Mouse (Mus musculus) lung, embryonic 14.5 days (tissue): ENCODE measurements at regions not wholly inside any gene's neighbourhood (a gene's known extent, or its start where the extent isn't known, plus 50 kb on each side); places are given as distances from the start of the nearest gene placed in this dataset.

Source experiments
- ATAC-seq: fragments of 200-750 bp; cut with Nextera tagmentation; 2 replicates; pipeline ENCODE4 v1.8.0; 2017; ENCODE audit warnings: mild to moderate bottlenecking, moderate TSS enrichment, moderate library complexity; ENCODE audit not compliant: insufficient read depth
- DNase-seq: peaks from one replicate; pipeline ENCODE4 v3.0.0-alpha.2; 2015
- H3K27ac ChIP-seq: fragments of 300-500 bp; sonication (generic); 2 replicates; pipeline ENCODE4 v1.5.1; 2014; ENCODE audit warnings: low read depth, mild to moderate bottlenecking, moderate library complexity
- H3K27me3 ChIP-seq: fragments of 300-500 bp; sonication (generic); 2 replicates; pipeline ENCODE4 v1.6.1; 2014; ENCODE audit warnings: low read length, control low read depth; ENCODE audit not compliant: insufficient read depth
- H3K36me3 ChIP-seq: fragments of 300-500 bp; sonication (generic); 2 replicates; pipeline ENCODE4 v1.6.1; 2014; ENCODE audit warnings: control low read depth; ENCODE audit not compliant: insufficient read depth
- H3K4me1 ChIP-seq: fragments of 300-500 bp; sonication (generic); 2 replicates; pipeline ENCODE4 v1.6.1; 2014; ENCODE audit warnings: antibody characterized with exemption, control low read depth; ENCODE audit not compliant: insufficient read depth
- H3K4me2 ChIP-seq: fragments of 300-500 bp; sonication (generic); 2 replicates; pipeline ENCODE4 v1.6.1; 2014; ENCODE audit warnings: mild to moderate bottlenecking
- H3K4me3 ChIP-seq: fragments of 300-500 bp; sonication (generic); 2 replicates; pipeline ENCODE4 v1.5.1; 2014; ENCODE audit warnings: low read depth, low read length
- H3K9ac ChIP-seq: fragments of 300-500 bp; sonication (generic); 2 replicates; pipeline ENCODE4 v1.6.1; 2014
- H3K9me3 ChIP-seq: fragments of 300-500 bp; sonication (generic); 2 replicates; pipeline ENCODE4 v1.6.1; 2016; ENCODE audit warnings: low read depth, low read length, control low read depth
- CTCF ChIP-seq: IDR thresholded peaks from 2 replicates; pipeline ENCODE4 v1.5.1; 2016; ENCODE audit warnings: antibody characterized with exemption, low read depth
- WGBS: fragments of 180-500 bp; shearing (Covaris S2); extraction: QIAGEN DNeasy Blood & Tissue Kit; methylation state at CpG from one replicate; pipeline ENCODE4 v1.1.7; 2014; 5-methylcytosine and 5-hydroxymethylcytosine counted together

DNA sequence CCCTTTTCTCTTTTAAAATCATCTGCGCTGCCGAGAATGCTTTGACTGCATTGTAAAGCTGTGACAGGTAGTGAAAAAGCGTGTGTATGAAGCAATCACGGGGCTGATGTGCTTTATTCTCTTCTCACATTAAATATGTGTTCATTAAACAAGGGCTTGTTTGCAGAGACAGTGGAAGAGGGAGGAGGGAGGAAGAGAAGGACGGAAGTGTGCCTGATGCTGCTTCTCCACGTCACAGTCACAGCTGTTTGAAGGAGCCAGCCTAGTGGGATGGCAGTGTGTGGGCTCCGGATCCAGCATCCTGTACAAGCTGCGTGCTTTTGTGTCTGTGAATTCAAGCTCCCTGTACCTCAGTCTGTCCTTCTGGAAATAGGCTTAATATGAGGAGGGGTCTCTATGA is 664.7 kb downstream of the Bcl11a start:
- Histone ChIP-seq H3K4me1 (no peaks in the 10 kb centered on the region), H3K27ac (no peak overlapping the region), H3K9me3 (no peaks in the 10 kb centered on the region), H3K4me3 (no peak overlapping the region), H3K4me2 (no peak overlapping the region), H3K9ac (no peak overlapping the region), H3K36me3 (no peaks in the 10 kb centered on the region), H3K27me3 (no peaks in the 10 kb centered on the region)
- DNase-seq, result no peak
- no peak for ATAC-seq
- TF ChIP-seq CTCF, result no peak
- WGBS, result 56% methylated on average over 8 of the region's 8 CpGs

DNA sequence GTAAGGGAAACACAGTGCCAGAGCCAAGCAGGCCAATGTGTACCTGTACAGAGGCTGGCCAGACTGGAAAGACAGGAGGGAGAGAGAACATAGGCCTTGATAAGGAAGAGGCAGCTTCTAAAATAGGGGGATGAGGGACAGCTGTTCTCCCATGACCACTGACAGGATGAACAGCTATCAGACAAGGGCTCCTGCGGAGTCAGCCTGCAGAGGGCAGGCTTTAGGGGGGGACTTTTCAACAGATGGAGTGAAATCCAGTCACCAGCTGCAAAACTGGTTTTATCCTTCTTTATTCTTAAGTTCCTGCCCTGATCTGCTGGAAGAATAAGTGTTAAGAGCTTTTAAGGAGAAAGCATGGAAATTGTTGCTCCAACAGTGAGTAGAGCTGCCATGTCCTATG is 665.6 kb downstream of the Bcl11a start:
- no peak overlapping the region for H3K4me3 ChIP-seq
- H3K4me2 ChIP-seq, result no peak overlapping the region
- no peaks in the 10 kb centered on the region for H3K27me3 ChIP-seq
- H3K9me3 ChIP-seq, result no peaks in the 10 kb centered on the region
- TF ChIP-seq CTCF, result no peak
- WGBS, result 52% methylated on average over 1 of the region's 1 CpGs
- DNase-seq, result no peak
- H3K36me3 ChIP-seq, result no peaks in the 10 kb centered on the region
- H3K9ac ChIP-seq, result no peak overlapping the region
- no peaks in the 10 kb centered on the region for H3K4me1 ChIP-seq
- no peak for ATAC-seq
- H3K27ac ChIP-seq, result no peak overlapping the region

DNA sequence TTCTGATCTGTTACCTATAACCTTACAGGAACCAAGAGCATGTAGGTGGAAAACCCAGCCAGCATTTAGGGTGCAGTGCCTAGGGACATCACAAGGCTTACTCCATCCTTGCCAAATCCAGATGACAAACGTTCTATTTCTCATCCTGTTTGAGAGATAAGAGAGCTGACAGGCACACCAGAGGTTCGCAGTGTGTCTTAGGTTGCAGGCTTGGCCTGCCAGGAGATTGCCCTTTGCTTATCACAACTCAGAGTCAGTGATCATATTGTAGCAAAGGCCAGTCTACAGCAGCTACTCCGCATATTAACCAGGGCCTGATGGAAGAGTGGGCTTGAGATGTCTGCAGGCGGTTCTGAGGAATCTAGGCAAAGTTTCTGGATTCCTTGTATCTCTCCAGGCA is 668.0 kb downstream of the Bcl11a start:
- Histone ChIP-seq H3K27ac (no peak overlapping the region), H3K4me1 (no peaks in the 10 kb centered on the region), H3K27me3 (no peaks in the 10 kb centered on the region), H3K4me3 (no peak overlapping the region), H3K36me3 (no peaks in the 10 kb centered on the region), H3K4me2 (no peak overlapping the region), H3K9me3 (no peaks in the 10 kb centered on the region), H3K9ac (no peak overlapping the region)
- WGBS, result 54% methylated on average over 4 of the region's 4 CpGs
- ATAC-seq, result no peak
- no peak for TF ChIP-seq CTCF
- no peak for DNase-seq

DNA sequence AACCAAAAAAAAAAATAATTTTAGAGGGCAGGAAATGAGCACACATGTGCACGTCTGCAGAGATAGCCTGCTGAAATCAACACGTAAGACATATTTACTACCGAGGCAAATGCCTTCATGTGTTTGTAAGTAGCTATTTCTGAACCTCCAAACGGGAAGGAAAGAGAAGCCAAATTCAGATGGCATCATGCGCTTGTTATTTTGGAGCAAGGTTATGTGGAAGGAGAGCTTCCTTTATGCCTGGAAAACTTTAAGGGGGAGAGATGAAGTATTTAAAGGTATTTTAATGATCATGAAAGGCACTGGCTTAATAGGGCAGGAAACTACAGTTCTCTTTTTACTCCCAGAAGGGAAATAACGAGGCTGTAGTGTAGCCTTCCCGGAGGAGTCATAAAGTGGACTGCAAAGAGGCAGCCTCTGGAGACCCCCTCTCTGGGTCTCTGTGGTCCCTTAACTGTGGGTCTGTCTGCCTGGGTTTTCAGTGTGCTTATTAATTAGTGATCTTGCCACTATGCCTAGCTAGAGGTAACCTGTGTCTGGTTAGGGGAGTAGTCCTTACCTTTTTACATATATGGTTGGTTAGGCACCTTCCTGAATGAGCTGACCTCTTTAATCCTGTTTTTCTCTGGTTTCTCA is 672.4 kb downstream of the Bcl11a start:
- H3K36me3 ChIP-seq, result no peaks in the 10 kb centered on the region
- no peaks in the 10 kb centered on the region for H3K27me3 ChIP-seq
- WGBS, result 66% methylated on average over 7 of the region's 7 CpGs
- no peak for TF ChIP-seq CTCF
- H3K9ac ChIP-seq, result no peak overlapping the region
- DNase-seq, result no peak
- H3K4me1 ChIP-seq, result no peaks in the 10 kb centered on the region
- H3K4me2 ChIP-seq, result no peak overlapping the region
- H3K4me3 ChIP-seq, result no peak overlapping the region
- no peak overlapping the region for H3K27ac ChIP-seq
- H3K9me3 ChIP-seq, result no peaks in the 10 kb centered on the region
- ATAC-seq, result no peak

DNA sequence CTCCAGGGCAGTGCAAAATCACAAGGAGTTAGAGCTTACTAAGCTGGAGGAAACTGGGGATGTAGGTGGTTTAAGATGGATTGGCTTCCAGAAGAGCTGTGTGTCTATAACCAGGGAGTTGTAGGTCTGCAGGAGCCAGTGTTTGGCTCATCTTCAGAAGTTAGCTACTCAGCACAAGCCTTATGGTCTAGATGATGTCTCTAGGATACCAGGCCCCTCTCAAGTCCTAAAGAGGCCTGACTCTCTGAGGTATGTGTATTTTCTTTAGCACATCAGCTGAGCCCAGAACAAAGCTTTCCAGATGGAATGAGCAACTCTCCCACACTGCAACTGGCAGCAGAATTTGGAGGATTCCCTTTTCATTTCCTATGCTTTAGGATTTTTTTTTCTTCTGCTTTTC is 680.3 kb downstream of the Bcl11a start:
- Histone ChIP-seq H3K36me3 (no peaks in the 10 kb centered on the region), H3K27me3 (no peaks in the 10 kb centered on the region), H3K9me3 (no peaks in the 10 kb centered on the region), H3K9ac (no peak overlapping the region), H3K4me2 (no peak overlapping the region), H3K27ac (no peak overlapping the region), H3K4me3 (no peak overlapping the region), H3K4me1 (no peaks in the 10 kb centered on the region)
- no peak for DNase-seq
- ATAC-seq, result no peak
- TF ChIP-seq CTCF, result no peak

DNA sequence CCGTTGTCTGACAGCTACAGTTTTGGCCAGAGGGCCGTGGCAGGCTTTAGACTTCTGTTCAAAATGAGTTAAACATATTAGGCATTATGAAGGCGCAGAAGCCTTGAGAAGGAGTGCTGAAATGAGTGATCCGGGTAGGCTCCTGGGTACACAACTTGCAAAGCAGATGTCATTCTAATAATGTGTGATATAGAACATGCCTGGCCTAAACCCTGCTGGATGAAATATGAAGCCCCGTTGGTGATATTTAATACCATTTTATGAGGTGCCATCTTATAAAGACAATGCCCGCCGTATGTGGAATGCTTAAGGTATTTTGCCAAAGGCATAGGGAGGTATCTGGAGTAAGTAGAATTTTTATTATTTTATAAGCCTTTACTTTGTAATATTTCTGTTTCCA is 705.6 kb downstream of the Bcl11a start:
- Histone ChIP-seq H3K4me3 (no peak overlapping the region), H3K9ac (no peak overlapping the region), H3K27me3 (no peaks in the 10 kb centered on the region), H3K4me1 (no peaks in the 10 kb centered on the region), H3K4me2 (no peak overlapping the region), H3K9me3 (no peaks in the 10 kb centered on the region), H3K36me3 (no peaks in the 10 kb centered on the region), H3K27ac (no peak overlapping the region)
- 55% methylated on average over 7 of the region's 7 CpGs for WGBS
- TF ChIP-seq CTCF, result no peak
- no peak for ATAC-seq
- DNase-seq, result no peak

DNA sequence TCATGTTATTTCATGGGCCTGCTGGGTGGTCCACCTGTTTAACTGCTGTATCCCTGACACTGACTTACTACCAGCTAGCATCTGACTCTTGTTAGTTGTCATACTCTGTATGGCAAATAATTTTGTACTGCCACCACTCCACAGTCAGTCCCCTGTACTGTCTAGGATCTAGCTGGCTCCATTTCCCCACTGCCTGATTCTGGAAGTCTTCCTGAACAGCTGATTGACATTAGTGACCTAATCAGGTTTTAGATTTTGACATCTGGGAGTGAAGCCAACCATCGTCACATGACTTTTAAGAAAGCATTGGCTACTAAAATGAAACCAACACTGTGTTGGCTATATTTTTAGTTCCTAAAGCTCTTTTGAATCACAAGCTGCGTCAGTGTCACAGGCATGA is 711.3 kb downstream of the Bcl11a start:
- Histone ChIP-seq H3K27ac (no peak overlapping the region), H3K9me3 (no peaks in the 10 kb centered on the region), H3K4me2 (no peak overlapping the region), H3K4me3 (no peak overlapping the region), H3K27me3 (no peaks in the 10 kb centered on the region), H3K36me3 (no peaks in the 10 kb centered on the region), H3K9ac (no peak overlapping the region), H3K4me1 (no peaks in the 10 kb centered on the region)
- no peak for TF ChIP-seq CTCF
- DNase-seq (no peak), ATAC-seq (no peak)
- WGBS, result 74% methylated on average over 2 of the region's 2 CpGs
